Mouse (Mus musculus): ENCODE results near the gene Themis3.

Themis3 gene

GRCm38 (mm10) chr17:66594435-66594834, at the start of gene Themis3:
TSS of gene Themis3 (minus strand) at chr17:66594621.
- DNase-seq: no peak

- DNase-seq: no peak
Measured at GRCm38 (mm10) chr17:66637951-66638722, 43.7 kb upstream of the Themis3 start.

- DNase-seq: no peak
Measured at GRCm38 (mm10) chr17:66619996-66620656, 25.7 kb upstream of the Themis3 start.

GRCm38 (mm10) chr17:66619255-66619826, 24.9 kb upstream of the Themis3 start:
- DNase-seq: no peak

- DNase-seq: no peak
Measured at GRCm38 (mm10) chr17:66610032-66610431, 15.6 kb upstream of the Themis3 start.

GRCm38 (mm10) chr17:66604931-66605330, 10.5 kb upstream of the Themis3 start:
- no peak for DNase-seq

GRCm38 (mm10) chr17:66601171-66601570, 6.8 kb upstream of the Themis3 start:
- DNase-seq: no peak

GRCm38 (mm10) chr17:66595867-66596266, 1.4 kb upstream of the Themis3 start:
- no peak for DNase-seq

- DNase-seq: no peak
Measured at GRCm38 (mm10) chr17:66595256-66595655, 835 bp upstream of the Themis3 start.

- DNase-seq: no peak
Measured at GRCm38 (mm10) chr17:66590353-66591075, 3.9 kb downstream of the Themis3 start.

GRCm38 (mm10) chr17:66589864-66590263, 4.6 kb downstream of the Themis3 start:
- no peak for DNase-seq

- no peak for DNase-seq
Measured at GRCm38 (mm10) chr17:66586741-66587140, 7.7 kb downstream of the Themis3 start.

- no peak for DNase-seq
Measured at GRCm38 (mm10) chr17:66586078-66586477, 8.3 kb downstream of the Themis3 start.

GRCm38 (mm10) chr17:66580990-66581389, 13.4 kb downstream of the Themis3 start:
- DNase-seq: no peak

GRCm38 (mm10) chr17:66578007-66578406, 16.4 kb downstream of the Themis3 start:
- DNase-seq: no peak

- no peak for DNase-seq
Measured at GRCm38 (mm10) chr17:66577507-66577906, 16.9 kb downstream of the Themis3 start.

GRCm38 (mm10) chr17:66572677-66573060, 21.8 kb downstream of the Themis3 start:
- no peak for DNase-seq

GRCm38 (mm10) chr17:66571860-66572676, 22.4 kb downstream of the Themis3 start:
- DNase-seq: no peak

- no peak for DNase-seq
Measured at GRCm38 (mm10) chr17:66564213-66564612, 30.2 kb downstream of the Themis3 start.

GRCm38 (mm10) chr17:66563551-66563950, 30.9 kb downstream of the Themis3 start:
- DNase-seq: no peak

- no peak for DNase-seq
Measured at GRCm38 (mm10) chr17:66561380-66561779, 33.0 kb downstream of the Themis3 start.
